Mouse (Mus musculus): ENCODE results near the gene Hpse2.

Gene Hpse2

DNA sequence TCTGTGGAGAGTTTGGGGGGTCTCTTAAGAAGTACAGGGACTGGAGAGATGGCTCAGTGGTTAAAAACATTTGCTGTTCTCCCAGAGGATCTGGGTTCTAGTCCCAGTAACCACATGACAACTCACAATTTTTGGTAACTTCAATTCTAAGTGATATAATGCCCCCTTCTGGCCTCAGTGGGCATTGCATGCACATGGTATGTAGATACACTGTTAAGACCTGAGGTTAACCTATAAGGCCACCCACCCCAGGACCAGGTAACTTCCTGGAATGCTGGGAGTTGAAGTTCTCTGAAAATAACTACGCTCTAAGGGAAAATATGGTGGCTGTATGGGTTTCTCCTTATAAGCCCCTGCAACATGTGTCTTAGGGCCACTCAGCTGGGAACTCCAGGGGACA, 611.3 kb downstream of the Hpse2 start:
- peak; percentile 60 for DNase-seq (ENCODE audit: low read depth)

DNA sequence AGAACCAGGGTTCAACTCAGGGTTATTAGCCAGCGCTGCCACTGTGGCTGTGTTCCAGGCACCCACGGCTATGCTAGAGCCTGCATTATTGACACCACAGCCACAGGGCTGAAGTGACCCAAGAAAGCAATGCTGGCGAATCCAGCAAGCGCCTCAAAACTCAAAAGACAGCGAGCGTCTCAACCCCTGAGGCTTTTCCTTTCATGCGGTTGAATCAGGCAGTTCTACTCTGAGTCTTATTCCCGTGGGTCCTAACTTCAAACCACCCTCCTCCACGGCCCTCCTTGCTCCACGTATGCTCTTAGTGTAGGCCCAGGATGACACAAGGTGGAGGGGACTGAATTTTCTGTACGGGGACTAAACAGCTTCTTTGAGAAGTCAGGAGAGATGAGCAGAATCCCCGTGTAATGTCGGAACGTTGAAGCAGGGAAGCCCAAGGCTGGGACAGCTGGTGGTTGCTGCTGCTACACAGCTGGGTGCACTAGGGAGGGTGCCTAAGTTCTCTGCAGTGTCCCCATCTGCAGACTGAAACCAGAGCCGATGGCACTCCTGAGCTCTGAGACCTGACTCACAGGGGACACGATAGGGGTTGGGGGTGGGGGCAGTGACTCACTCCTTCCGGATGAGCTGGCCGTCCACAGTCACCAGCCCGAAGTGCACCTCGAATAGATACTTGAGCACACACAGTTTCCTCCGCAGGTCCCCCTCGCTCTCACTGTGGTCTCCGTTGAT, 617.8 kb downstream of the Hpse2 start:
- DNase-seq (ENCODE audit: low read depth) = peak; percentile 61

DNA sequence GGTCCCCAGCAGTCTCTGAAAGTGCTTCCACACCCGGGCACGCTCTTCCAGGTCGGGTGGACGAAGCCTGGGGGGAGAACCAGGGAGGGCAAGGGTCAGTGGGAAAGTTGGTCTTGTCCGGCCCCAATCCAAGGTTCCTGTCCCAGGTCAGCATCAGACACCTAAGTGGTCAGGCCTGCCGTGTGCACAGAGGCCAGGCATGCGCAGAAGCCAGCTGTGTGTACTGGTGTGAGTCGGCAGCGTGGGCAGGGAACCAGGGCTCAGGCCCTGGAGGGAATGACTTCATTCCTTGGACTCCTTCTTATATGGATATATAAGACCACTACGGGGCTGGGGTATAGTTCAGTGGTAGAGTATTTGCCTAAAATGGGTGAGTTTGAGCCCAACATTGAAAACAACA, 618.5 kb downstream of the Hpse2 start:
- DNase-seq (ENCODE audit: low read depth) = peak; percentile 92

DNA sequence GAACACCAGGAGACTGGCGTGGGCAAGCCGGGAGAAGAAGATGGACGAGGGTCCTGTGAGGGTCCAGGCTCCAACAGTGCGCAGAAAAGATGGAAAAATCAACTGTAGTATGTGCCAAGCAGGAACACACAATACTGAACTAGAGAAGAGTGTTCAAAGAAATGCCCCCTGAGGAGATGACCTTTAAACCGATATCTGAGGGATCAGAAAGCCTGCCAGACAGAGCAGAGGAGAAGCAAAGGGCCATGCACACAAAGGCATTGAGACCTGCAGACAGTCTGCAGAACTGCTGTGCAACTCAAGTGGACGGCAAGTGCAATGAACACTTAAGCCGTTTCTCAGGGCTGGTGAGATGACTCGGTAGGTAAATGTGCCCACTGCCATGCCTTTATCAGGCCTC, 620.8 kb downstream of the Hpse2 start:
- no peak for DNase-seq (ENCODE audit: low read depth)

DNA sequence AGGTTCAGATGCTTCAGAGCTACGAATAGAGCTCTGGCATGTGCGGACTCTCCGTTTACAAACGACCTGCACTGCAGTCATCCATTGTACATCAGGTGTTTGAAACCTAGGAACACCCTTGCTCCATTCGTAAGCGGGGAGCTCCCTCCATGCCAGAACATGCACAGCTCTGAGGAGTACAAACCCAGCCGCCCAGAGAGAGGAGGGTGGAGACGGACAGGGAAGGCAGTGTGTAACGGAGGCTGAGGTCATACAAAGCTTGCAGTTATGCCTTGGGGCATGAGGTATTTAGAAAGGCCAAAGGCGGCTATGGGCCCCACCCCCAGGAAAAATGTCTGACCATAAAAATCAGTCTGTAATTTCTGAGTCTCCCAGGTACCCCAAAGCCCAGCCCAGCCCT, 623.8 kb downstream of the Hpse2 start:
- DNase-seq (ENCODE audit: low read depth) = no peak

DNA sequence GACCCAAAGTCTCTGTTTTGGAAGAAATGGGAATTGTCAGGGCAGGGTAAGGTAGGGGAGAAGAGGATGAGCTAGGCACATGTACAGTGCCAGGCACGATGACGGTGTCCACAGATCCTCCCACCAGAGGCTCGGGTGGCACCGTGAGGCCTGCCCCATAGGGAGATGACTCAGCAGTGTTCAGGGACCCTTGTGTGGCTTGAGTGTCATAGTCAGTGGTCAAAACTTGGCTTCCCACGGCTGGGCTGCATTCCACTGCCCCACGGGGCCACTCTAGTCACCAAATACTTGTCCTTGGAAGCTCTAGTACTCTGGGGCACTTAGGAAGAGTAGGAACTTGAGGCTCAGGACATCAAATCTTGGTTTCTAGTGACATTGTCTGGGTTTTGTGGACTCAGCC, 631.5 kb downstream of the Hpse2 start:
- DNase-seq (ENCODE audit: low read depth) = no peak

DNA sequence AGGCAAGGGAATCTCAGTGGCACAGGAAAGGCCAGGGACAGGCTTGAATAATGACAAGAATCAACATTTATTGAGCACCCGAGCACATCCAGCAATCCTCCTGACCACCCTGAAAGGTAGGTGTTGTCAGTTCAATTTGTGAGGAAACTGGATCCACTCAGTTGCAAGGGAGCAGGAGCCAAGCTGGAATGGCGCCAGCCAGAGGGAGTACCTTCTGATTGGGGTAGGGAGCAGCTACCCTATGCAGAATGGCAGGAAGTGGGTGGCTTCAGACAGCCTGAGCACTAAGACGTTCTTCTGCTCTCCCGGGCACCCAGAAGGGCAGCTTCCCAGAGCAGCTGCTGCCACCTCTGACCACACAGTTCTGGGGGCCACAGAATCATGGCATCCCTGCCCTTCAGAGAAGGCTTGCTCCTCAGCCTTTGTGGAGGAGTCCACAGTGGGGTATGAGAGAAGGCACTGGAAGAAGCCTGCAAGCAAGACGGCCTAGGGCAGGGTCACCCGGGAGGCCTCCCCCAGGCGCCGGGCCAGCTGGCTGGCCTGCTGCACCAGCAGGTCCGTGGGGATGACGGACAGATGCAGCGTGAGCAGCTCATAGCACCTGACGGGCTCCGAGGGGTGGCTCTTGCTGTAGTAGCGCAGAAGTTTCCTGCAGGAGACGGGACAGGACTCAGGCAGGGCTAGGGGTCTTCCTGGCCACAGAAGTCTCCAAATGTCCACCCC, 632.8 kb downstream of the Hpse2 start:
- DNase-seq (ENCODE audit: low read depth) = peak; percentile 48

DNA sequence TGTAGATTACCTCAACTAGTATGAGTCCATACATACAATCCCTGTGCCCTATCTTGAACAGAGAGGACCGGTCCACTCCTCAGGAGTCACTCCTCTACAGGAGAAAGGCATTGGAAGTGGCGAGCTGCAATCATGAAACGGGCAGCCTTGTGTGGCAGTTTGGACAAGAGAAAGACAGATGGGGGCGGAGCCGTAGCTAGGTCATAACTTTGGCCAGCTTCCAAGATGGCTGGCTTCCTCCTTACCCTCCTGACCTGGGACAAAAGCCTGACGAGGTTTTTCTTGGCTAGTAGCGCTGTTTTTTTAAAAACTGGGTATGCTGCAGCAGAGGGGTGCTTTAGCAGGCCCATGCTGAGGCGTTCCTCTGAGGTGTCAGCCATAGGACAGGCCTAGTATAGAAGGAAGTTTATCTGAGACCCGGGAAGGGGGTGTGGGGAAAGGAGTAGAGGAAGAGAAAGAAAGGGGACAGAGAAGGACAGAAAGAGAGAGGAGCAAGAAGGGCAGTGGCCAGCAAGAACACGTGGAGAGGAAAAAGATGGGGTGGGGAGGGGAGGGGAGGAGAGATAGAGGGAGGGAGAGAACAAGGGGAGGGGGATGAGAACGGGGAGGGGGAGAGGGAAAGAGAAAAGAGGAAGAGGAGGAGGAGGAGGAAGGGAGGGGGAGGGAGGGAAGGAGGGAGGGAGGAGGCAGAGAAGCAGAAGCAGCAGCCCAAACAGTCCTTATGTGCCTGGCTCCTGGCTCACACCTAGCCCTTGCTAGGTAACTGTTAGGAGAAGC, 634.8 kb downstream of the Hpse2 start:
- DNase-seq (ENCODE audit: low read depth) = peak; percentile 94

DNA sequence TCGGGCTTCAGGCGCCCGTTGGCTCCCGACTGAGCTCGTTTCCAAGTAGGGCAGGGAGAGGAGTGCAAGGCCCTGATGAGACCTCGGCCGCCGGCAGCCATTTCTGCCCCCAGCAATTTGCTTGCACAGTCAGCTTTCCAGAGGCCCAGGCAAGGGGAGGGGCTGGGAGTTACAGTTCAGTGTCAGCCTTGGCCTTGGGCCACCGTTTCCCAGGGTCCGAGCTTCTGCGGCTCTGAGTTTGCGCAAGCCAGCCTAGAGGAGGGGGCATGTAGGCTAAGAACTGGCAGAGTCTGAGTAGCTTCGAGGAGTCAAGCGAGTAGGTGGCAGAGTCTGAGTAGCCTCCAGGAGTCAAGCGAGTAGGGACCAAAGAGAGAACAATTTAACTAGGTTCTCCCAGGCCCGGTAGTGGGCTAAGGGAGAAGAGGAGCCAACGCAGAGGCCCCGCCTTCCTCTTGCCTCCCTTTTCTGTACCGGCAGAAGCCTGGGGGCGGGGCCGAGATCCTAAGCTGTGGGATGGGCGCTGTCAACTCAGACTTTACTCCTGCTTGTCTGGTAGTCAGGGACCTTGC, 635.7 kb downstream of the Hpse2 start, which contains the start of gene Pyroxd2:
Gene Pyroxd2 (minus strand): TSS at position 413 of the 569 bp plus-strand sequence.
- DNase-seq (ENCODE audit: low read depth) = peak; percentile 95

DNA sequence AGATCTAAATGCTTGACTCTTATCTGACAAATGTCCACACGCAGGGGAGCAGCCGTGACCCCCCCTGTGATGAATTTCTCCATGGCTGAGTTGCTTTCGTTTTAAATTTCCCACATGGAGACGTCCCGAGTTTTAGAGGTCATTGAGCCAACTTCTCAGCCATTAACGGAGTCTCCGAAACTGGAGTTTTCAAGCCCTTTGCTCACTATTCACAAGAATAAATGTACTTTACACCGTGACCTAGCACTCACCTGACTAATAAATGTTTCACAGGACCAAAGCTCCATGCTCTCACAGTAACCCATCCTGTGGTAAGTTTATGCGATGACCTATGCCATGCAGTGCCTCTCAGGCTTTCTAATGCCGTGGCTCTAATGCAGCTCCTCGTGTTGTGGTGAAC, 638.0 kb downstream of the Hpse2 start:
- DNase-seq (ENCODE audit: low read depth) = no peak

DNA sequence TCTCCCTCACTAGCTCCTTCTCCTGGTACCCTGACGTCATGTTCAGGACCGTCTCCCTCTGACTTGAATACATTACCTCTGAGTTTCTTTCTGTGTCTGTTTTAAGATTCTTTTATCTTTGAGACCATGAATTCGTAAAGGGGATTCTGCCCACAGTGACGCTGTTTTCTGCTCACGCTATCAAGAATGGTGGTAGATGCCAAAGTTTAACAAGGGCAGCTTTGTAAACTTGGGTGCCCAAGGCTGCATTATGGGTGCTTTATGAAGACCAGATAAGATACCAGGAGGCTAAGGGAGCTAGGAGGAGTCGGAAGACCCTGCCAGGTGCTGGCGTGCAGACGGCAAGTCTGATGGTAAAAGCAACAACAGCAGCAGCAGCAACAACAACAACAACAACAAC, 641.5 kb downstream of the Hpse2 start:
- DNase-seq (ENCODE audit: low read depth) = no peak

DNA sequence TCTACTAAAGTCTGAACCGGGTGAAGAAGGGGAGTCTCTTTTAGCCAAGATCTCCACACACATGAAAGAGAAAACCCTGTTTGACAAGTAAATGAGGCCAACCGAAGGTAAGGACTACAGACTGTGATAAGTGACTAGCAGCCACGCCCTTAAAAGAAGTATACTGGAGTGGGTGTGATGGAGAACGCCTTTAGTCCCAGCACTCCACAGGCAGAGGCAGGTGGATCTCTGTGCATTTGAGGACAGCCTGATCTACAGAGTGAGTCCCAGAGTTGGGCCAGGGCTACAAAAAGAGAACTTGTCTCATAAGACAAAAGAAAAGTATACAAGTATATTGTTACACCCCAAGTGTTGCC, 642.3 kb downstream of the Hpse2 start:
- no peak for DNase-seq (ENCODE audit: low read depth)

DNA sequence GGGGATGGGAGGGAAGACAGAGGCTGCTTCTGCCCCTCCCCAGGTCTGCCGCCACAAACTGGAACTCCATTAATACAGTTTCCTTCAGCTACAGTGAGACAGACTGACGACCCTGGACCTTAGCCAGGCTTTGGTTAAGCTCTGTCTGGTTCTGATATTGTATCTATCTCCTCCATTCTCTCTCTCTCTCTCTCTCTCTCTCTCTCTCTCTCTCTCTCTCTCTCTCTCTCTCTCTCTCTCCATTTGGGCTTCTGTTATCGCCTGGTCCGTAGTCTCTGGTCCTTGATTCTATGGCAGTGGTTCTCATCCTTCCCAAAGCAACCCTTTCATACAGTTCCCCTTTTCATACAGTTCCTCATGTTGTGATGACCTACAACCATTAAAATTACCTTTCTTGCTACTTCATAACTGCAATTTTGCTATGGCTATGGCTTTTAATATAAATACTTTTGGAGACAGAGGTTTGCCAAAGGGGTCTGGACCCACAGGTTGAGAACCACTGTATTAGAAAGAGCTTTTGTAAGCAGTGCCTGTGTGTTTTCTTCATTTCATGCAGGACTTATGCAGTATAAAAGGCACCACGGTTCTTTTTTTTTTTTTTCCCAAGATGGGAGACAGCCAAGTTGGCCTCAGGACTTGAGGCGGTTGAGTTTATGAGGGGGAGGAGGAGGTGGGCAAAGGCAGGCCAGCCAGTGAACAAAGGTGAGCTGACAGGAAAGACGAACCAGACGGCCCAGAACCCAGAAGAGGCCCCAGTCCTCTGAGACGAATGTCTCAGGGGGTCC, 642.9 kb downstream of the Hpse2 start:
- DNase-seq (ENCODE audit: low read depth) = no peak

DNA sequence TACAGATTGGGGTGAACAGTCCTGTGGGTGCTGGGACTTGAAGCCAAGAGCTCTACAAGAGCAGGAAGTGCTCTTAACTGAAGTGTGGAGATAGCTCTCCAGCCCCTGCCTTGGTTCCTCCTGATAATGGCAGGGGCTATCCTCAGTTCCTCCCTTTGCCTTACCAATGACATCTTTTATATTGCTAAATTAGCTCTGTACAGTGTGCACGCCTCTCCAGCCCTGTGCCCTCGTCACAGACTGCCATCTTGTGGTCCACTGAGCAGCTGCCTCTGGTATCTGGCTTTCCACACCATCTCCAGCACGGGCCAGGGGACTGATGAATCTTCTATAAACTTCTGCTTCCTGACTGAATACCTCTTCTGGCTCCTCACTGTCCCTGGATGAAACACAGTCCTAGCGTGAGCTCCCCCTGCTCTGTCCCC, 644.0 kb downstream of the Hpse2 start:
- DNase-seq (ENCODE audit: low read depth) = peak; percentile 83

DNA sequence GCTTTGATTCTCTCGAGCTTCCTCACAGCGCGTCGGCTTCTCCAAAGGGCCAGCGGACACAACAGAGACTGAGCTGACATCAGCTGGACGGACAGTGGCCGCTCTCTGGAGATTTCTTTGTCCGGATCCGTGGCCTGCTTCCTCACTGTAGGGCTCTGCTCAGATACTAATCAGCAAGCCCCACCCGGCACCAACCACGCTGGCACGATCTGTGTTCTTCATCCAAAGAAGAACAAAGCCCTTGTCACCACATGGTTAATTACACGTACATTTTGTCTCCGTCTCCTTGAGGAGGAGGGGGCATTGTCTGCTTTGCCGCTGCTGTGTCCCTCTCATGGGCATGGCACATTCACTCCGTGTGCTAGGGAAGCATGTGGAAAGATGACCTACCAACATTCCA, 644.9 kb downstream of the Hpse2 start:
- DNase-seq (ENCODE audit: low read depth) = no peak

DNA sequence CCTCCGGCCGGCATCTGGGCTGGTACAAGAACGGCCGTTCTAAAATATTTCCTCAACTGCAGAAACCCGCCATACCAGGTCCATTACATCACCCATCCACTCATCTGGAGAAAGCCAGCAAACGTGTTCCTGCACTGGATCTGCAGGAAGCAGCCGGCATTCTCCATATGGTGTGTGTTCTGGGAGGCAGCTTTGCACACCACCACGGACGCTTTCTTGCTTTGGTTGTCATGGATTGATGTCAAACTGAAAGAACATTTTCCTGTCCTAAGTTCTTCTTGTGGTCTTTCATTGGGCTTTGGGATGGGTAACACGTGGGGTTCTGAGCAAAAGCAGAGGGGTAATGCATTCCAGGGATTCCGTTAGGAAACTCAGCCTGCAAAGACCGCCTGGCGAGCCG, 646.3 kb downstream of the Hpse2 start:
- no peak for DNase-seq (ENCODE audit: low read depth)

DNA sequence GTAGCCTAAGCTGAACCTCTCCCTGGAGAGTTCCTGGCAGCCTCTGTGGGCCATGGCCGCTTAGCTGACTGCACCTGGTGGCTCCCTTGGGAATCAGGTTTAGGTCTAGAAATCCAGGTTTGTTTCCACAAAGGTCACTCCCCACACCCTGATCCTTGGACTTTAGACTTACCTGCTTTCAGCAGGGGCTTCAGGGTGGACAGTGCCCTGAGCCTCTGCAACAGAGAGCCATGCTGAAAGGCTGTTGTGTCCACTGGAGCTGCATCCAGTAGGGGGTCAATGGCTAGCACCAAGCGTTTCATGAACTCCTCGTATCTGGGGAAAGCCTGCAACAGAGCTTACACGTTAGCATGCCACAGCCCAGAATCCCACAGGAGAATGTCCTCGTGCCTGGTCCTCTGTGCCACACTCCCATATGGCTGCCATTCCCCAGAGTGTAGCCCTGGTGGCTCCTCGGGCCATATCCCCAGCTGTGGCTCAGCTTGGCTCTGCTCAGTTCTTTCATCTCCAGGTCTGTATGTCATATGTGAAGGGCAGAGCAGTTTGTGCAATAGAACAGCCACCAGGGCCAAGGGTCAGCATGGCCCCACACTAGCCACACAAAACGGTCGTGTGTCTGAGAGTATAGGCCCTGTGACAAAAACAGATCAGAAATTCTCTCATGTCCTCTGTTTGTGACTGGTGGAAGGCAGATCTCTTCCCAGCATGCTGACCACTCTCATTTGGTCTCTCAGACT, 647.8 kb downstream of the Hpse2 start:
- DNase-seq (ENCODE audit: low read depth) = no peak

DNA sequence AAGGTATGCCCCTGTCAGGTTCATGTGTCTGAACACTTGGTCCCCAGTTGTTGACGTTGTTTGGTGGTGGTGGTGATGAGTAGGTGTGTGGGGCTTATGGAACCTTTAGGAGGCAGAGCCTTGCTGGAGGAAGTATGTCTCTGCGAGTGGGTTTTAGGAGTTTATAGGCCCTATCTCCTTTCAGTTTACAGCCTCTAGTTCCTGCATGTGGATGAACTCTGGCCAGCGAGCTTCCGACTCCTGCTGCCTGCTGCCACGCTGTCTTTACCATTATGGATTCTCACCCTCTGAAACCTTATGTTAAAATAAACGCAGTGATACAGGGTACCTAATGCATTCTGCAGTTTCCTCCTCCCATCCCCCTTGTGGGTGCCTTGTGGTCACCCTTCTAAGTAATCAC, 648.4 kb downstream of the Hpse2 start:
- no peak for DNase-seq (ENCODE audit: low read depth)

DNA sequence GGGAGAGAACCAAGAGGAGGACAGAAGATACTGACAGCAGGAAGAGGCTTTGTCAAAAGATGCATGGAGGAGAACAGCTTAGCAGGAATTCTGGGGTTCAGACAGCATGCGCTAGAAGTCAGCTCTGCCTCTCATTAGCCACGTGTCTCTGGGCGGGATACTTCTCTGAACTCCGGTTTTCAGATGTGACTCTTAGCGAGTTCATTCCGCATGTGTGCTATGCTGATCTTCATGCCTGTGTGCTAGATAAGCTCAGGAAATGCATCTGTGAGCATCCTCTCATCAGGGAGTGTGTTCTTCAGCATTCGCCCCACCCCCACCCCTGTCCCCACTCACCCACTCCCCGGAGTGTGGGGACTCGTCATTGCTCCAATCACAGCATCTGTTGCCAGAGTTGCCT, 650.4 kb downstream of the Hpse2 start:
- DNase-seq (ENCODE audit: low read depth) = no peak

Measured in NIH3T3 (cell line).